Mouse (Mus musculus) heart, embryonic 15.5 days (tissue): ENCODE measurements around the gene Rangrf. TPM values are rescaled to one million over a fixed set of nuclear protein-coding genes. Genes with fewer than 3 reads are reported as not detected.
"Not testable (repeated sequence)": the region's sequence is repeated elsewhere in the genome, so short reads cannot be mapped to it uniquely, and the experiment has no call there.

Experiments
- ATAC-seq: fragments of 200-750 bp; cut with Nextera tagmentation; replicated peaks from 2 replicates; pipeline ENCODE4 v1.8.0; 2017; ENCODE audit warnings: low read depth, moderate TSS enrichment; ENCODE audit not compliant: insufficient number of reproducible peaks, insufficient read depth, low FRiP score
- H3K27ac ChIP-seq: fragments of 300-500 bp; sonication (generic); 2 replicates; pipeline ENCODE4 v1.5.1; 2015; ENCODE audit warnings: mild to moderate bottlenecking, inconsistent platforms
- H3K27me3 ChIP-seq: fragments of 300-500 bp; sonication (generic); 2 replicates; pipeline ENCODE4 v1.6.1; 2015; ENCODE audit warnings: inconsistent platforms
- H3K36me3 ChIP-seq: fragments of 300-500 bp; sonication (generic); 2 replicates; pipeline ENCODE4 v1.6.1; 2015; ENCODE audit warnings: mild to moderate bottlenecking, inconsistent platforms
- H3K4me1 ChIP-seq: fragments of 300-500 bp; sonication (generic); replicated peaks from 2 replicates; pipeline ENCODE4 v1.6.1; 2015; ENCODE audit warnings: inconsistent platforms
- H3K4me2 ChIP-seq: fragments of 300-500 bp; sonication (generic); 2 replicates; pipeline ENCODE4 v1.6.1; 2015; ENCODE audit warnings: inconsistent platforms, mild to moderate bottlenecking, moderate library complexity
- H3K4me3 ChIP-seq: fragments of 300-500 bp; sonication (generic); 2 replicates; pipeline ENCODE4 v1.5.1; 2015; ENCODE audit warnings: mild to moderate bottlenecking, inconsistent platforms
- H3K9ac ChIP-seq: fragments of 300-500 bp; sonication (generic); 2 replicates; pipeline ENCODE4 v1.6.1; 2015; ENCODE audit warnings: mild to moderate bottlenecking, inconsistent platforms
- H3K9me3 ChIP-seq: fragments of 300-500 bp; sonication (generic); replicated peaks from 2 replicates; pipeline ENCODE4 v1.6.1; 2016; ENCODE audit warnings: inconsistent platforms
- WGBS: fragments of 180-500 bp; shearing (Covaris S2); methylation state at CpG from one replicate; pipeline ENCODE4 v1.1.7; 2015; ENCODE audit warnings: mixed read lengths; 5-methylcytosine and 5-hydroxymethylcytosine counted together
- microRNA-seq: library from miRNA; unstranded; fragments of <30 nt; microRNA quantifications from one replicate; pipeline ENCODE4, GENCODE M21; 2016
- polyA plus RNA-seq: library from polyadenylated mRNA; unstranded; fragments of >200 nt; fragmentation: Nextera tagmentation; extraction: Ambion mirVana; gene quantifications from 2 replicates; pipeline ENCODE4 v1.2.1, GENCODE M21; 2015

Gene Rangrf
- polyA plus RNA-seq, 1 experiment from 2014 or later = 78.4 TPM

DNA sequence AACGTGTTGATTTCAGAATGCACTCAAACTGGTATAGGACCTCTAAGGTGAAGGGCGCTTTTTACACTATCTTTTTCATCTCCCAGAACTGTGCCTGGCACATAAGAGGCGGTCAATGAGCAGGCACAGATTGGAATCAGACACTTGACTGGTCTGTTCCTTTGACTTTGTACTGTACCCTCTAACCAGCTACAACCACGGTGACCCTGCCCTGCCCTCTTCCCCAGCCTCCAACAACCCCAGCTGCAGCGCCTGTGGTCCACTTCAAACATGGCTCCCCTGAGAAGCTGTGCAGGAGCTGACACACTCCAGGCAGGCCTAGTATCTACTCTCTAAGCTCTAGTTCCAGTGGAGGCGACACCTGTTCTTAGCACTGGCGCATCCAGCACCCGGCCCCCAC is 32.3 kb downstream of the Rangrf start:
- ATAC-seq = no peak
- 0 out of 2 replicates have a peak, but pooled peaks cover 3% of the 10 kb centered on the region for H3K27me3 ChIP-seq
- H3K4me3 ChIP-seq = no peak overlapping the region
- H3K27ac ChIP-seq = no peak overlapping the region
- 70% methylated on average over 8 of the region's 8 CpGs for WGBS
- peaks cover 15% of the 10 kb centered on the region for H3K4me1 ChIP-seq
- H3K4me2 ChIP-seq = no peak overlapping the region
- no peak overlapping the region for H3K9ac ChIP-seq
- no peaks in the 10 kb centered on the region for H3K9me3 ChIP-seq
- no peaks in the 10 kb centered on the region for H3K36me3 ChIP-seq

DNA sequence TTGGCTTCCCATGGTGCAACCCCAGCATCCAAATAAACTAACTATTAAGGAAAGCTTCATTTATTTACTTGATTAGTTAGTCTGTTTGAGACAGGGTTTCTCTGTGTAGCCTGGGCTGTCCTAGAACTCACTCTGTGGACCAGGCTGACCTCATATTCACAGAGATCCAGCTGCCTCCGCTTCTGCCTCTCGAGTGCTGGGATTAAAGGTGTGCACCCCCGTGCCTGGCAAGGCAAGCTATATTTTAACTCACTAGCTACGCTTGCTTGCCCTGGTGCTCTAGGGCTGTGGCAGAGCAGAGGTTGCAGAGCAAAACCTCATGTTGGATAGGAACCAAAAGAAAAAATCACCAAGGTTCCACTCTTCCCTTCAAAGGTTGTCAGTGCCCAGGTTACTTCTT is 34.5 kb downstream of the Rangrf start:
- peak overlapping the region; percentile 65 for H3K4me2 ChIP-seq
- 49% methylated on average over 4 of the region's 4 CpGs for WGBS
- peak overlapping the region; percentile 53 for H3K4me3 ChIP-seq
- 0 out of 2 replicates have a peak overlapping the region, but pooled peaks have one; percentile 59 for H3K9ac ChIP-seq
- no peaks in the 10 kb centered on the region for H3K27me3 ChIP-seq
- H3K9me3 ChIP-seq = no peaks in the 10 kb centered on the region
- H3K36me3 ChIP-seq = no peaks in the 10 kb centered on the region
- H3K4me1 ChIP-seq = peaks cover 8% of the 10 kb centered on the region
- ATAC-seq = no peak
- H3K27ac ChIP-seq = no peak overlapping the region

DNA sequence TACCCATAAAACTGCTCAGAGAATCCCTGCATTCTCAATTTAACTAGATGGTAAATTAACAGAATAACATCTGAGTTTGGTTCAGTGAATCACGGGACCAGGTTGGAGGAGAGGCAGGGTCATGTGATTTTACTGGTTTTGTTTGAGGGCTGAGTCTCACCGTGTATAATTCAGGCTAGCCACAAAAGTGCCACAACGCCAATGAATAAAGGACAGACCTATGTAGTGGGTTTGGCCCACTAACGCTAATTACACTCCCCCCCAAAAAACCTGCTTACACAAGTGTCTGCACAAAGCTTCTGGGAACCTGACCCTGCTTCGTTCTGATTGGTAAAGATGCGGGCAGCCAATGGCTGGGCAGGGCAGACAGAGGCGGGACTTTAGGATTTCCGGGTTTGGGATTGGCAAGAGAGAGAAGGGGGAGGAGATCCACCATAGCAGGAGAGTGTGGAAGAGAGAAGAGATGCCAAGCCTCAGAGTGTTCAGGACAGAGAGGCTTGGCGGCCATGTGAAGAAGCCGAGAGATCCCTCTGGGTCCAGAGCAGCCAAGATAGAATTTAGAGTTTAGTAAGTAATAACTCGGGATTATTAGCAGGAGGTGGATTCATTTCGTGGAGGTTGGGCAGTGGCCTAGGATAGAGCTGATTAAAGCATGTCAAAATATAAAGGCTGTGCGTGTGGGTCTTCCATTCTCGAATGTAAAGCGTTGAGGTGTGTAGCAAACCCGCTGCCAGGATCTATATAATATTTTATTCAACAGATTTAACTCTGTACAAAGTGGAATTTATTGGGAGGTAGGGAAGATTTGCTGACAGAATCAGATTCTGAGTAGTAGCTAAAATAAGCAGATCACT is 35.3 kb downstream of the Rangrf start:
- Histone ChIP-seq H3K36me3 (no peaks in the 10 kb centered on the region), H3K27me3 (no peaks in the 10 kb centered on the region), H3K9ac (peak overlapping the region; percentile 59), H3K4me1 (peaks cover 8% of the 10 kb centered on the region), H3K27ac (peak overlapping the region; percentile 58), H3K4me3 (peak overlapping the region; percentile 53), H3K4me2 (peak overlapping the region; percentile 65), H3K9me3 (no peaks in the 10 kb centered on the region)
- peak; percentile 97 for ATAC-seq
- 2% methylated on average over 16 of the region's 16 CpGs for WGBS

DNA sequence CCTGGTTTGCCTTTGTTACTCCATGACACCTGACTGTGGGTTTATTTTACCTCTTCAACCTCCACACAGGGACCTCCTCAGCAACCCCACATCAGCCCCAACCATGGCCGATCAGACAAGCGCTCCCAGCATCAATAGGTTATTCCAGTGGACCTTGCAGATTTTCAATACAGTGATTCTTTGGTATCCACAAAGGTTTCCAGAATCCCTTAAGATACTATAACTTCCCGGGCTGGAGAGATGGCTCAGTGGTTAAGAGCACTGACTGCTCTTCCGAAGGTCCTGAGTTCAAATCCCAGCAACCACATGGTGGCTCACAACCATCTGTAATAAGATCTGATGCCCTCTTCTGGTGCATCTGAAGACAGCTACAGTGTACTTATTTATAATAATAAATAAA is 38.0 kb downstream of the Rangrf start:
- not testable (repeated sequence) for H3K36me3 ChIP-seq, H3K27ac ChIP-seq, H3K4me2 ChIP-seq, H3K4me1 ChIP-seq, H3K27me3 ChIP-seq, ATAC-seq, H3K4me3 ChIP-seq, H3K9me3 ChIP-seq, H3K9ac ChIP-seq
- 82% methylated on average over 4 of the region's 4 CpGs for WGBS

DNA sequence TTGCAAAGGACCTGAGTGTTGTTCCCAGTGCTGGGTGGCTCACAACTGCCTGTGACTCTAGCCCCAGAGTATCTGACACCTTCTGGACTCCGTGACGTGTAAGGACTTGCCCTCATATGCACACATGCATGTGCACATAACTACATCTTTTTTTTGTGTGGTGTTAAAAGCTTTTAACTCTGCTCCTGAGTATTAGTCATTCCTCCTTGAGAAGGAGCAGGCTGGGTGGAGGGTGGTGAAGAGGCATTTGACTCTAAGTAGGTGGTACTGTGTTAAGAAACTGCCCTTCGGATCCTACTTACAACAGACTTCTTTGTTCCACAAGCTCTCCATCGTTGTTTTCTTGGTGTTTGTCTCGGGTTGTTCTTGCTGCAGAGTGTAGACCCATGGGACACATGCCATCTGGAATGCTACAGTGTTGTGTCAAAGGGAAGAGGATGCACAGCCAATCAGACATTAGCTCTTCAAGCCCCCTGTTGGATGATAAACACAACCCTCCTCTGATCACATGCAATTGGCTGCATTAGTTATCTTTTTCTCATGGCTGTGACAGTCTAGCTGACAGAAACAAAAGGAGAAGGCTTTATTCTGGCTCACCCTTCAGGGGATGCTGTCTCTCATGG is 41.0 kb downstream of the Rangrf start:
- Histone ChIP-seq H3K4me3 (no peak overlapping the region), H3K27me3 (no peaks in the 10 kb centered on the region), H3K36me3 (no peaks in the 10 kb centered on the region), H3K27ac (no peak overlapping the region), H3K9me3 (no peaks in the 10 kb centered on the region), H3K9ac (no peak overlapping the region), H3K4me1 (no peaks in the 10 kb centered on the region), H3K4me2 (no peak overlapping the region)
- ATAC-seq = no peak
- 65% methylated on average over 5 of the region's 5 CpGs for WGBS

DNA sequence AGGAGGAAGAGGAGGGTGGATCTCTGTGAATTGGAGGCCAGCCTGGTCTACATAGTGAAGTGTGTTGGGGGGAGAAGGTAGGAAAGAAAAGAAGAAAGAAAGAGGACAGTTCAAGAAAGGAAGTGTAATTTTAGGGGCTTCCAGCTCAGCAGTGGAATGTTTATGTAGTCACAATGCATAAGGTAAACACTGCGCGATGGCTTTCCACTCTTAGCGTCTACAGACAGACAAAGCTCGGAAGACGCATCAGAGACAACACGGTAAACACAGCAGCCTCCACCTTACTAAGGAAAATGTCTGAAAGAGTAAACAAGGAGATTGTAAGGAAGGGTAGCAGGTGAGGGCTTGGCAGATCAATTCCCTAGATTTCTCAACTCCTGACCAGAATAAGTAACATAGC is 45.0 kb downstream of the Rangrf start:
- Histone ChIP-seq H3K9me3 (no peaks in the 10 kb centered on the region), H3K4me3 (no peak overlapping the region), H3K9ac (no peak overlapping the region), H3K27me3 (no peaks in the 10 kb centered on the region), H3K4me2 (no peak overlapping the region), H3K4me1 (no peaks in the 10 kb centered on the region), H3K27ac (no peak overlapping the region), H3K36me3 (no peaks in the 10 kb centered on the region)
- 67% methylated on average over 6 of the region's 6 CpGs for WGBS
- ATAC-seq = no peak

DNA sequence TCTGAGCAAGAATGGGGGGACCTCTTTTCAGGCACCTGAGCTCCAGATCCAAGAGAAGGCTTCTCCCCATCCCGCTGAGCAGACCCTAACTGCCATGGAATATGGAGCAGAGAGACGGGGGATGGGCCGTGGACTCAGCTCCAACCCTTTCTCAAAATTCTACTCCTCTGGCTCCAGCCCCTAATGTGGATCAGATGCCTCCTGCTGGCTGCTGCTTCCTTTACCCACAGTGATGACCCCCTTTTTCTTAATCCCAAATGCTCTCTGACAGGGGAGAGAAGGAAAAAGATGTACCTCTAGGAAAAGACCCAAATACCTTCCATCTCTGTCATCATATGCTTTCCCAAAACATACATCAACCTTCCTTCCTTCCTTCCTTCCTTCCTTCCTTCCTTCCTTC is 48.0 kb downstream of the Rangrf start, which contains the start of gene Odf4:
Gene Odf4 (minus strand): TSS at position 101 of the 400 bp plus-strand sequence.
- 77% methylated on average over 3 of the region's 3 CpGs for WGBS
- H3K4me3 ChIP-seq = no peak within 1 kb of the TSS
- H3K27me3 ChIP-seq = no peaks in the 10 kb centered on the region
- no peaks in the 10 kb centered on the region for H3K36me3 ChIP-seq
- H3K4me1 ChIP-seq = no peaks in the 10 kb centered on the region
- no peak for ATAC-seq
- H3K9ac ChIP-seq = no peak within 1 kb of the TSS
- H3K27ac ChIP-seq = no peak within 1 kb of the TSS
- no peaks in the 10 kb centered on the region for H3K9me3 ChIP-seq
- no peak within 1 kb of the TSS for H3K4me2 ChIP-seq

DNA sequence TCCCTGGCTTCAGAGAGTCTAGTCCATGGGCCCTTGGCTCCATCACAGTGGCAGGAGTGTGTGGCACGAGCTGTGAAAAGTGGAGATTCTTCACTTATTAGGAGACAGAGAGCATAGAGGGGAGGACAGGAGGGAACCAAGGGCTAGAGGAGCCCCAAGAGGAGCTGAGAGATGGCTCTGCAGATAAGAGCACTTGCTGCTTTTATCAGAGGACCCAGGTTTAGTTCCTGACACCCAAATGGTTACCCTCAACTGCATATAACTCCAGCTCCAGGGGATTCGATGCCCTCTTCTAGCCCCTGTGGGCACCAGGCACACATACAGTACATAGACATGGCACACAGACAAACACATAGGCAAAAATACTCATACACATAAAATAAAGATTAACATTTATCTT is 50.2 kb downstream of the Rangrf start:
- Histone ChIP-seq H3K27ac (no peak overlapping the region), H3K9ac (no peak overlapping the region), H3K9me3 (no peaks in the 10 kb centered on the region), H3K36me3 (no peaks in the 10 kb centered on the region), H3K27me3 (no peaks in the 10 kb centered on the region), H3K4me3 (no peak overlapping the region), H3K4me1 (no peaks in the 10 kb centered on the region), H3K4me2 (no peak overlapping the region)
- WGBS = 81% methylated on average over 2 of the region's 2 CpGs
- no peak for ATAC-seq

DNA sequence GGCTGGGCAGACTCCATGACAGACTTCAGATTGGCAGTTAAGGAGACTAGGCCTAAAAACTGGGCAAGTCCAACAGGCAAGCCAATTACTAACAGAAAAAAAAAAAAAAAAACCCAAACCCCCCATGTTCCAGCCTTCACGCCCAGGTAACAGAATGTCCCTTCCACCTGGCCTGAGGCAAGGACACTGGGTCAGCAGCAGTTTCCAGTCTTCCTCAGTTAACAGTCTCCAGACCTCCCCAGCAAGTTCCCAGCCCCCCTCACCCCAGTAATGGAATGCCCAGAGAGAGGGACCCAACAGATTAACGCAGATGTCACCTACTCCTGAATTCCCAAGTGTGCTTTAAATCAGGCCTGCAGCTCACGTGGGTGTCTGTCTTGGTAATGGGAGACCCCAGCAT is 51.8 kb downstream of the Rangrf start:
- Histone ChIP-seq H3K4me1 (no peaks in the 10 kb centered on the region), H3K9ac (no peak overlapping the region), H3K4me3 (no peak overlapping the region), H3K4me2 (no peak overlapping the region), H3K36me3 (no peaks in the 10 kb centered on the region), H3K9me3 (no peaks in the 10 kb centered on the region), H3K27ac (no peak overlapping the region), H3K27me3 (no peaks in the 10 kb centered on the region)
- 66% methylated on average over 3 of the region's 3 CpGs for WGBS
- ATAC-seq = no peak

Small RNAs within 50 kb of the gene (microRNA-seq; reads per million reads assigned to microRNA genes)
- gene Mir3062 = 4.4 reads per million, percentile 15 among the genes with 10 or more reads in this experiment

Other genes starting within 250 kb of the Rangrf start
- 65.5 and 69.3 TPM in 2 replicates for gene Ndel1, start 103.3 kb downstream of the Rangrf start, polyA plus RNA-seq
- gene Rnf222, start 86.6 kb downstream of the Rangrf start, polyA plus RNA-seq = 0.05 and 0.19 TPM in 2 replicates
- 507 and 557 TPM in 2 replicates for gene Rpl26, start 73.6 kb downstream of the Rangrf start, polyA plus RNA-seq
- not detected in 2 replicates for gene Odf4, start 48.1 kb downstream of the Rangrf start, polyA plus RNA-seq
- 10.8 and 12.7 TPM in 2 replicates for gene Arhgef15, start 17.7 kb downstream of the Rangrf start, polyA plus RNA-seq
- gene Slc25a35, start 7.1 kb downstream of the Rangrf start, polyA plus RNA-seq = 2.0 and 2.2 TPM in 2 replicates
- 14.9 and 18.7 TPM in 2 replicates for gene Pfas, start 33.3 kb upstream of the Rangrf start, polyA plus RNA-seq
- 38.3 and 47.5 TPM in 2 replicates for gene Ctc1, start 40.7 kb upstream of the Rangrf start, polyA plus RNA-seq
- 64.3 and 92.4 TPM in 2 replicates for gene Aurkb, start 70.5 kb upstream of the Rangrf start, polyA plus RNA-seq
- gene Borcs6, start 84.5 kb upstream of the Rangrf start, polyA plus RNA-seq = 10.5 and 11.7 TPM in 2 replicates
- 37.0 and 40.9 TPM in 2 replicates for gene Tmem107, start 95.6 kb upstream of the Rangrf start, polyA plus RNA-seq
- 82.2 and 96.4 TPM in 2 replicates for gene Vamp2, start 113.3 kb upstream of the Rangrf start, polyA plus RNA-seq
- 16.1 and 25.2 TPM in 2 replicates for gene Per1, start 120.0 kb upstream of the Rangrf start, polyA plus RNA-seq
- gene Hes7, start 145.2 kb upstream of the Rangrf start, polyA plus RNA-seq = 0.52 and 0.57 TPM in 2 replicates
- 0.51 and 0.60 TPM in 2 replicates for gene 9130213A22Rik, start 147.4 kb upstream of the Rangrf start, polyA plus RNA-seq
- 0.18 and 0.37 TPM in 2 replicates for gene Aloxe3, start 150.7 kb upstream of the Rangrf start, polyA plus RNA-seq
- gene Alox12b, start 181.8 kb upstream of the Rangrf start, polyA plus RNA-seq = 0.05 TPM in 2 replicates
- 1.9 and 2.1 TPM in 2 replicates for gene Alox8, start 222.7 kb upstream of the Rangrf start, polyA plus RNA-seq